Mouse (Mus musculus) liver, embryonic 14.5 days (tissue): Measurements from ENCODE around the gene Apol9b.

Source experiments
- CTCF ChIP-seq: IDR thresholded peaks from 2 replicates; pipeline ENCODE4 v1.5.1; 2016; ENCODE audit warnings: antibody characterized with exemption, low read depth, control low read depth
- EP300 ChIP-seq: IDR thresholded peaks from 2 replicates; pipeline ENCODE4 v1.6.1; 2016; ENCODE audit warnings: antibody characterized with exemption, low read depth

GRCm38 (mm10) chr15:77745081-77745480 is 16.2 kb downstream of the Apol9b start:
- TF ChIP-seq CTCF (no peak), EP300 (no peak)
